Mouse (Mus musculus) spleen, adult 2 months (tissue): Measurements from ENCODE around the gene Tulp3. TPM values are rescaled to one million over a fixed set of nuclear protein-coding genes. Genes with fewer than 3 reads are reported as not detected.

Experiments
- DNase-seq, 2 experiments: peaks; one replicate each; pipeline versions ENCODE4 v3.0.0 to v3.0.0-alpha.2; 2012 to 2021; ENCODE audit warnings: low spot score in 2 of 2, low read depth in 1 of 2
- H3K27ac ChIP-seq: fragments of 200-500 bp; 2 replicates; pipeline ENCODE4 v1.5.1; 2012; ENCODE audit warnings: low read length, inconsistent platforms; ENCODE audit not compliant: insufficient read depth
- H3K27me3 ChIP-seq: fragments of 200-500 bp; 2 replicates; pipeline ENCODE4 v1.6.1; 2012; ENCODE audit warnings: mild to moderate bottlenecking, moderate library complexity, low read length, inconsistent platforms; ENCODE audit not compliant: control insufficient read depth, insufficient read depth
- H3K36me3 ChIP-seq: fragments of 200-500 bp; 2 replicates; pipeline ENCODE4 v1.6.1; 2012; ENCODE audit warnings: mild to moderate bottlenecking, low read length, inconsistent platforms; ENCODE audit not compliant: control insufficient read depth, insufficient read depth
- H3K4me1 ChIP-seq: fragments of 200-500 bp; 2 replicates; pipeline ENCODE4 v1.6.1; 2011; ENCODE audit warnings: inconsistent platforms; ENCODE audit not compliant: control insufficient read depth, insufficient read depth, insufficient read length
- H3K4me3 ChIP-seq: fragments of 200-500 bp; 2 replicates; pipeline ENCODE4 v1.5.1; 2011; ENCODE audit warnings: mild to moderate bottlenecking, inconsistent platforms; ENCODE audit not compliant: insufficient read depth, insufficient read length; ENCODE audit errors: extremely low read depth
- CTCF ChIP-seq: fragments of 200-500 bp; IDR thresholded peaks from 2 replicates; pipeline ENCODE4 v1.5.1; 2011; ENCODE audit warnings: mild to moderate bottlenecking, inconsistent platforms; ENCODE audit not compliant: insufficient read depth, insufficient read length, insufficient replicate concordance; ENCODE audit errors: extremely low read depth
- POLR2A ChIP-seq: fragments of 200-500 bp; IDR thresholded peaks from 2 replicates; pipeline ENCODE4 v1.6.1; 2011; ENCODE audit warnings: low read depth, low read length, inconsistent platforms
- WGBS: fragments of 180-500 bp; shearing (Covaris S2); methylation state at CpG from one replicate; pipeline ENCODE4 v1.1.7; 2018; 5-methylcytosine and 5-hydroxymethylcytosine counted together
- polyA plus RNA-seq: library from polyadenylated mRNA; depleted of rRNA; stranded (reverse); fragments of >200 nt; gene quantifications from 2 replicates; pipeline ENCODE4 v1.2.3, GENCODE M21; 2012

The Tulp3 gene
- polyA plus RNA-seq, 1 experiment, result 5.9 TPM

DNA sequence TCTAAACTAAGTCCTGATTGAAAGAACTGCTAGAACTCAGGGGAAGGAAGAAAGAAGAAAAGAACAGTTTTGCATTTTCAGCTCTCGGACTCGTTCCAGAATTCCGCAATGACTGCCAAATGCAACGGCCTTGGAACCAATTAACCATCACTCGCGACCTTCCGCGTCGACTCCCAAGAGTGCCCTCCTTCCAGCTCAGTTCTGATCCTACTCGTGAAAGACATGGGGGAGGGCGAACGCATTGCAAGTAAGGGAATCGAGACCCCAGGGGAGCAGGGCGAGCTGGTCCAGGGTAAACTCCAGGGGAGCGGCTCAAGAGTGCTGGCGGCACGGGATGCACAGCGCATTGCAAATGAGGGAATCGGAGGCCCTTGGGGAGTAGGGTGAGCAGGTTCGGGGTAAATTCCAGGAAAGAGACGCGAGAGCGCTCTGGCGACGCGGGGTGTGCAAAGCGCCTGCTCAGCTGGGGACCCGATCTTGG, 410 bp downstream of the Tulp3 start:
- WGBS, result 1% methylated on average over 28 of the region's 28 CpGs
- H3K27ac ChIP-seq, result peak overlapping the region; percentile 33; the same call in 1 of the 2 replicates
- peaks cover 4% of the 10 kb centered on the region; the same call in 1 of the 2 replicates for H3K27me3 ChIP-seq
- TF ChIP-seq CTCF, result no peak
- no peak for TF ChIP-seq POLR2A
- H3K4me1 ChIP-seq, result peaks cover 4% of the 10 kb centered on the region; the same call in 1 of the 2 replicates
- peak overlapping the region; percentile 84 for H3K4me3 ChIP-seq
- DNase-seq, result no peak
- H3K36me3 ChIP-seq, result peaks cover 5% of the 10 kb centered on the region; the same call in 1 of the 2 replicates

GRCm38 (mm10) chr6:128354140-128354539, 1.5 kb downstream of the Tulp3 start:
- no peak for DNase-seq
- WGBS, result 66% methylated on average over 3 of the region's 3 CpGs
- H3K4me3 ChIP-seq, result no peak overlapping the region
- peaks cover 4% of the 10 kb centered on the region; the same call in 1 of the 2 replicates for H3K4me1 ChIP-seq
- peaks cover 5% of the 10 kb centered on the region; the same call in 1 of the 2 replicates for H3K36me3 ChIP-seq
- no peak overlapping the region for H3K27ac ChIP-seq
- TF ChIP-seq CTCF, result no peak
- TF ChIP-seq POLR2A, result no peak
- peaks cover 4% of the 10 kb centered on the region; the same call in 1 of the 2 replicates for H3K27me3 ChIP-seq

GRCm38 (mm10) chr6:128349711-128350110, 5.9 kb downstream of the Tulp3 start:
- no peak overlapping the region for H3K4me3 ChIP-seq
- 22% methylated on average over 7 of the region's 7 CpGs for WGBS
- no peak overlapping the region; the same call in 1 of the 2 replicates for H3K27ac ChIP-seq
- TF ChIP-seq CTCF, result no peak
- no peak for TF ChIP-seq POLR2A
- no peak for DNase-seq
- no peaks in the 10 kb centered on the region; the same call in 1 of the 2 replicates for H3K4me1 ChIP-seq
- H3K27me3 ChIP-seq, result no peaks in the 10 kb centered on the region
- no peaks in the 10 kb centered on the region for H3K36me3 ChIP-seq

DNA sequence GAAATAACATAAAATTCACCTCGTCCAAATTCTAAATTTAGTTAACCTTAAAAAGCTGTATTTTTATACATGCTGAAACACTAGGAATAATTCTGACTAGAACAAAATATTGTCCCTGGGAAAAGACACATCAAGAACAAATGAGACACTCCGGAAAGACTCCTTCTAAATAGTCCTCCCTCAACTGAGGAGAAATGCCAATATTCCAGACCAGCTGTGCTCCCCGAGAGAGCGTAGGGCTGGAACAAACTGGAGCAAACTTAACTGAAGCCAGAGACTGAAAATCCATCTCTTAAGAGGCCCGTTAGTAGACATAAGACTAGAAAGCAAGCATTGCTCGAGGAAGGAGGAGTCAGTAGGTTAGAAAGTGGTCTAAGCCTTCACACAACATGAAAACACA, 8.9 kb downstream of the Tulp3 start:
- WGBS, result 86% methylated on average over 6 of the region's 6 CpGs
- no peak overlapping the region for H3K4me3 ChIP-seq
- H3K27me3 ChIP-seq, result no peaks in the 10 kb centered on the region
- no peak for TF ChIP-seq CTCF
- no peaks in the 10 kb centered on the region for H3K36me3 ChIP-seq
- DNase-seq, result no peak
- no peak overlapping the region for H3K27ac ChIP-seq
- no peaks in the 10 kb centered on the region; the same call in 1 of the 2 replicates for H3K4me1 ChIP-seq

GRCm38 (mm10) chr6:128345623-128346022, 10.0 kb downstream of the Tulp3 start:
- 16% methylated on average over 10 of the region's 10 CpGs for WGBS
- TF ChIP-seq POLR2A (no peak), CTCF (no peak)
- H3K4me1 ChIP-seq, result no peaks in the 10 kb centered on the region; the same call in 1 of the 2 replicates
- no peak overlapping the region for H3K27ac ChIP-seq
- H3K36me3 ChIP-seq, result no peaks in the 10 kb centered on the region
- H3K4me3 ChIP-seq, result no peak overlapping the region
- DNase-seq, result no peak
- no peaks in the 10 kb centered on the region for H3K27me3 ChIP-seq

- 90% methylated on average over 11 of the region's 11 CpGs for WGBS
- Histone ChIP-seq H3K36me3 (no peaks in the 10 kb centered on the region), H3K27me3 (no peaks in the 10 kb centered on the region), H3K4me1 (no peaks in the 10 kb centered on the region), H3K27ac (no peak overlapping the region), H3K4me3 (no peak overlapping the region)
- TF ChIP-seq POLR2A (no peak), CTCF (no peak)
- no peak for DNase-seq
Observed at GRCm38 (mm10) chr6:128341956-128342723, 13.5 kb downstream of the Tulp3 start.

DNA sequence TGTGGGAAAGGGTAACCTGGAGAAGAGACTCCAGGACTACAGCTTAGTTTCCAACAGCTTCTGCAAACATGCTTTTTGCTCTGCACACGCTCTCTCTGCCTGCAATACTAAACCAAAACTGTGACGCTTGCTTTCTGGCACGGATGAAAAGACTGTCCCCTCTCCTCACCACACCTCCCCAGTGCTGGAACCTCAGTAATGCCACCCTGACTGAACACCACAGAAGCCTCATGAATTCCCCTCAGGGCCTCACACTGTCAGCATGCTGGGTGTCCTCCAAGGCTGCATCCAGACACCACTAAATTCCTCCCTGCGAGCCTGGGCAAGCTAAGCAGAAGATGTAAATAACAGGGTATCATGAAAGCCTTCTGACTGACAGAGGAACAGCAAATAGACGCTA, 16.8 kb downstream of the Tulp3 start:
- Histone ChIP-seq H3K4me1 (no peaks in the 10 kb centered on the region; the same call in 1 of the 2 replicates), H3K36me3 (no peaks in the 10 kb centered on the region), H3K27ac (no peak overlapping the region), H3K4me3 (no peak overlapping the region), H3K27me3 (no peaks in the 10 kb centered on the region)
- no peak for DNase-seq
- 72% methylated on average over 5 of the region's 5 CpGs for WGBS
- TF ChIP-seq POLR2A, result no peak
- TF ChIP-seq CTCF, result no peak
